Mouse (Mus musculus) intestine, embryonic 16.5 days (tissue): ENCODE results near the gene Ing1. TPM values are rescaled to one million over a fixed set of nuclear protein-coding genes. Genes with fewer than 3 reads are reported as not detected.
"Not testable (repeated sequence)": the region's sequence is repeated elsewhere in the genome, so short reads cannot be mapped to it uniquely, and the experiment has no call there.

Source experiments
- ATAC-seq: fragments of 200-750 bp; cut with Nextera tagmentation; 2 replicates; pipeline ENCODE4 v1.8.0; 2017; ENCODE audit warnings: moderate TSS enrichment, moderate library complexity
- H3K27ac ChIP-seq: fragments of 300-500 bp; sonication (generic); 2 replicates; pipeline ENCODE4 v1.5.1; 2014; ENCODE audit warnings: mild to moderate bottlenecking, low read length
- H3K27me3 ChIP-seq: fragments of 300-500 bp; sonication (generic); replicated peaks from 2 replicates; pipeline ENCODE4 v1.6.1; 2014; ENCODE audit warnings: low read length, control low read depth, mixed read lengths; ENCODE audit not compliant: control insufficient read depth, insufficient read depth
- H3K36me3 ChIP-seq: fragments of 300-500 bp; sonication (generic); 2 replicates; pipeline ENCODE4 v1.6.1; 2014; ENCODE audit warnings: low read length, control low read depth; ENCODE audit not compliant: control insufficient read depth, insufficient read depth
- H3K4me1 ChIP-seq: fragments of 300-500 bp; sonication (generic); 2 replicates; pipeline ENCODE4 v1.6.1; 2014; ENCODE audit warnings: low read length, control low read depth, mixed read lengths; ENCODE audit not compliant: control insufficient read depth, insufficient read depth
- H3K4me2 ChIP-seq: fragments of 300-500 bp; sonication (generic); 2 replicates; pipeline ENCODE4 v1.6.1; 2014; ENCODE audit warnings: low read depth, low read length, control low read depth
- H3K4me3 ChIP-seq: fragments of 300-500 bp; sonication (generic); 2 replicates; pipeline ENCODE4 v1.5.1; 2014; ENCODE audit warnings: mild to moderate bottlenecking, low read length
- H3K9ac ChIP-seq: fragments of 300-500 bp; sonication (generic); 2 replicates; pipeline ENCODE4 v1.6.1; 2014; ENCODE audit warnings: low read depth, low read length
- H3K9me3 ChIP-seq: fragments of 300-500 bp; sonication (generic); 2 replicates; pipeline ENCODE4 v1.6.1; 2016; ENCODE audit warnings: low read length, control low read depth; ENCODE audit not compliant: control insufficient read depth
- WGBS: fragments of 180-500 bp; shearing (Covaris S2); extraction: QIAGEN DNeasy Blood & Tissue Kit; methylation state at CpG from one replicate; pipeline ENCODE4 v1.1.7; 2014; 5-methylcytosine and 5-hydroxymethylcytosine counted together
- polyA plus RNA-seq: library from polyadenylated mRNA; unstranded; fragments of >200 nt; fragmentation: Nextera tagmentation; extraction: Ambion mirVana; gene quantifications from 2 replicates; pipeline ENCODE4 v1.2.1, GENCODE M21; 2015

The Ing1 gene
- polyA plus RNA-seq, 1 experiment from 2014 or later = 22.0 TPM

GRCm38 (mm10) chr8:11544386-11544785 is 11.0 kb upstream of the Ing1 start:
- no peak overlapping the region for H3K27ac ChIP-seq
- no peaks in the 10 kb centered on the region for H3K9me3 ChIP-seq
- no peaks in the 10 kb centered on the region for H3K4me1 ChIP-seq
- H3K36me3 ChIP-seq = peaks cover 18% of the 10 kb centered on the region
- H3K4me3 ChIP-seq = no peak overlapping the region
- no peak overlapping the region for H3K9ac ChIP-seq
- no peak overlapping the region for H3K4me2 ChIP-seq
- no peak for ATAC-seq
- WGBS = 42% methylated on average over 3 of the region's 3 CpGs
- H3K27me3 ChIP-seq = no peaks in the 10 kb centered on the region

DNA sequence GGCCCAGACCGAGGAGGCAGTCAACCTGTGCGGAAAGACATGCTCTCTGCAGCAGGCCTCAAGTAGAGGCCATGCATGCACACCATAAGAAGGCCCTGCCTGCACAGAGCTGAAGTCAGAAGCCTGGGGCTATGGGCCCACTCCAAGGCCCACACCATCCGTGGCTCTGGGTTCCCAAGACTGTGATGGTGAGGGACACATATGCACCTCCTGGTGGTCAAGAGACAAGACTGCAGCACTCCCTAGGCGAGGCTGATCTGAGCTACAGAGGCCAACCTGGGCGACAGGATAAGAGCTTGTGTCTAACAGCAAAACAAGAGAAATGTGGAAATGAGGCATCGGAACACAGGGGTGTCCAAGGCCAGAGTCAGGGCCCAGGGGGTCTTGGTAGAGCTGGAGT is 8.3 kb upstream of the Ing1 start:
- no peak overlapping the region for H3K4me2 ChIP-seq
- H3K9me3 ChIP-seq = no peaks in the 10 kb centered on the region
- 68% methylated on average over 6 of the region's 6 CpGs for WGBS
- peaks cover 10% of the 10 kb centered on the region; the same call in 1 of the 2 replicates for H3K36me3 ChIP-seq
- H3K27me3 ChIP-seq = no peaks in the 10 kb centered on the region
- no peak overlapping the region for H3K27ac ChIP-seq
- no peak overlapping the region for H3K4me3 ChIP-seq
- ATAC-seq = no peak
- peaks cover 7% of the 10 kb centered on the region; the same call in 1 of the 2 replicates for H3K4me1 ChIP-seq
- H3K9ac ChIP-seq = no peak overlapping the region

GRCm38 (mm10) chr8:11549706-11550105 is 5.7 kb upstream of the Ing1 start:
- no peaks in the 10 kb centered on the region for H3K9me3 ChIP-seq
- no peak for ATAC-seq
- peak overlapping the region; percentile 88 for H3K4me3 ChIP-seq
- no peaks in the 10 kb centered on the region for H3K27me3 ChIP-seq
- H3K36me3 ChIP-seq = peaks cover 6% of the 10 kb centered on the region; the same call in 1 of the 2 replicates
- H3K9ac ChIP-seq = peak overlapping the region; percentile 91
- H3K4me2 ChIP-seq = peak overlapping the region; percentile 73
- 19% methylated on average over 7 of the region's 7 CpGs for WGBS
- peaks cover 18% of the 10 kb centered on the region for H3K4me1 ChIP-seq
- H3K27ac ChIP-seq = no peak overlapping the region; the same call in 1 of the 2 replicates

- under 1% methylated on average over 53 of the region's 53 CpGs for WGBS
- Histone ChIP-seq H3K4me3 (peak within 1 kb of the TSS; percentile 88), H3K27ac (peak within 1 kb of the TSS; percentile 95), H3K9me3 (no peaks in the 10 kb centered on the region), H3K36me3 (peaks cover 6% of the 10 kb centered on the region; the same call in 1 of the 2 replicates), H3K4me2 (peak within 1 kb of the TSS; percentile 73), H3K27me3 (no peaks in the 10 kb centered on the region), H3K4me1 (peaks cover 19% of the 10 kb centered on the region), H3K9ac (peak within 1 kb of the TSS; percentile 91)
- ATAC-seq = peak; percentile 84
These were observed 5.0 kb upstream of the Ing1 start, which contains the start of gene Cars2 for GRCm38 (mm10) chr8:11550281-11550948. Gene Cars2, minus strand, starts transcription at chr8:11550783.

DNA sequence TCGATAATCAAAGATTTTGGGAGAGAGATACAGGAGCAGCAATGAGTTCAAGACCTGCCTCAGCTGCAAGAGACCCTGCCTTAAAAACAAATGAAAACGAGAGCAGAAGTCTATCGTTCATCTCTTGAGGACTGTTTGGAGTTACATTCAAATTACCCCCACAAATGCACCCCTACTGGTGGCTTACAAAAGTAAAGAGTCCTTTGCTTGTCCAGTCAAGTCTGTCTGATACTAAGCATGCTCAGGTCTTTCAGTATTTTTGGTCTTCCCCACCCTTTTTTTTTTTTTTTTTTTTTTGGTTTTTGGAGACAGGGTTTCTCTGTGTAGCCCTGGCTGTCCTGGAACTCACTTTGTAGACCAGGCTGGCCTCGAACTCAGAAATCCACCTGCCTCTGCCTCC is 3.9 kb upstream of the Ing1 start:
- WGBS = 79% methylated on average over 3 of the region's 4 CpGs
- ATAC-seq, H3K27me3 ChIP-seq, H3K4me2 ChIP-seq, H3K4me3 ChIP-seq, H3K36me3 ChIP-seq, H3K9ac ChIP-seq, H3K9me3 ChIP-seq, H3K27ac ChIP-seq: not testable (repeated sequence)
- peaks cover 19% of the 10 kb centered on the region for H3K4me1 ChIP-seq

DNA sequence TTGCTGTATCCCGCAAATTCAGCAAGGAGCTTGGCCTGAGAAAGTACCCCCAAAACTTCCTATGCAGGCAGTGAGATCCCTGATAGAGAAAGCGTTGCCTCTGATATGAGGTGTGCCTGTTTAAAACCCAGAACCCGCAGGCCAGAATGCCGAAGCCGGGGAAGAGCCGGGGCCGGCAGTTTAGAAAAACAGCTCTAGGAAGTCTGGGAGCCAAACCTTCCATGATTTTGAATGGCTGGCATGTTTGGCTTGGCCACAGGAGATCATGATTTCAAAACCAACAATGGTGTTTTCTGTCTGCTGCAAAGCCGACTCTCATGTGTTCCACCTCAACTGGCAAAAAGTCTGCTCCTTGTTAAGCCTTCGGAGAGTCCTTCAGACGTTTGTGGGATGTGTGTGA is 3.0 kb upstream of the Ing1 start:
- Histone ChIP-seq H3K4me1 (peaks cover 19% of the 10 kb centered on the region), H3K4me3 (no peak overlapping the region), H3K36me3 (no peaks in the 10 kb centered on the region), H3K27ac (no peak overlapping the region), H3K9ac (no peak overlapping the region), H3K27me3 (no peaks in the 10 kb centered on the region), H3K4me2 (no peak overlapping the region), H3K9me3 (no peaks in the 10 kb centered on the region)
- no peak for ATAC-seq
- 85% methylated on average over 10 of the region's 10 CpGs for WGBS

- WGBS = under 1% methylated on average over 103 of the region's 103 CpGs
- ATAC-seq = peak; percentile 87
- Histone ChIP-seq H3K4me1 (peaks cover 28% of the 10 kb centered on the region), H3K4me3 (peak overlapping the region; percentile 97), H3K9ac (peak overlapping the region; percentile 96), H3K27ac (peak overlapping the region; percentile 100), H3K4me2 (peak overlapping the region; percentile 77), H3K27me3 (no peaks in the 10 kb centered on the region), H3K36me3 (no peaks in the 10 kb centered on the region), H3K9me3 (no peaks in the 10 kb centered on the region)
These were observed 585 bp downstream of the Ing1 start for GRCm38 (mm10) chr8:11555720-11556591.

- Histone ChIP-seq H3K4me2 (peak overlapping the region; percentile 72), H3K9me3 (no peaks in the 10 kb centered on the region), H3K36me3 (peaks cover 6% of the 10 kb centered on the region), H3K4me3 (peak overlapping the region; percentile 97), H3K27ac (peak overlapping the region; percentile 100), H3K9ac (peak overlapping the region; percentile 96), H3K27me3 (no peaks in the 10 kb centered on the region), H3K4me1 (peaks cover 25% of the 10 kb centered on the region)
- ATAC-seq = no peak
- under 1% methylated on average over 78 of the region's 85 CpGs for WGBS
These were observed 1.5 kb downstream of the Ing1 start for GRCm38 (mm10) chr8:11556691-11557423.

- Histone ChIP-seq H3K27ac (peak overlapping the region; percentile 100), H3K36me3 (peaks cover 10% of the 10 kb centered on the region), H3K4me2 (peak overlapping the region; percentile 72), H3K4me3 (peak overlapping the region; percentile 97), H3K4me1 (peaks cover 25% of the 10 kb centered on the region), H3K9ac (peak overlapping the region; percentile 96), H3K27me3 (no peaks in the 10 kb centered on the region), H3K9me3 (no peaks in the 10 kb centered on the region)
- no peak for ATAC-seq
- WGBS = under 1% methylated on average over 32 of the region's 32 CpGs
These were observed 2.0 kb downstream of the Ing1 start for GRCm38 (mm10) chr8:11557424-11557767.
